Mouse (Mus musculus): ENCODE measurements around the gene Robo2.

DNA sequence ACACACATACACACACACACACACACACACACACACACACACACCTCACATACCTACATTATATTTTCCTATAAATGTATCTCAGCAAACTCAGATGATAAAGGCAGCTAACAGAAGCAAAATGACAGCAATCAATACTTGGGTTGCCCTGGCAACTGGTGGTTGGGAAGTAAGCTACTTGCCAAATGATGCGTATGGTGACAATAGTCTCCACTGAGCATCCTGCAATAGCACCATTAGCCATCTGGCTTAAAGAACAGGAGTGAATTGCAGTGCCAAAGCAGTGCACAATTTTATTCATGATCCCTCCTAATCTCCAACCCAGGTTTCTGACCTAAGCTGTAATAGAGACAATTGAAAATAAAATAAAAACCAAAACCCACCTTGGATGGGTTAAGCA lies 529.7 kb downstream of the Robo2 start:
- TF ChIP-seq POLR2A (IDR thresholded peaks at IDR 0.05; ENCODE audit: borderline replicate concordance, extremely low read depth, insufficient read depth, insufficient read length, poor library complexity, severe bottlenecking) (no peak), CTCF (IDR thresholded peaks at IDR 0.05; ENCODE audit: borderline replicate concordance, extremely low read depth, insufficient read depth, insufficient read length) (no peak)

All from brain, embryonic 14.5 days (tissue).